ENCODE assay signal across 7 mouse cellular contexts in the genomic region with DNA sequence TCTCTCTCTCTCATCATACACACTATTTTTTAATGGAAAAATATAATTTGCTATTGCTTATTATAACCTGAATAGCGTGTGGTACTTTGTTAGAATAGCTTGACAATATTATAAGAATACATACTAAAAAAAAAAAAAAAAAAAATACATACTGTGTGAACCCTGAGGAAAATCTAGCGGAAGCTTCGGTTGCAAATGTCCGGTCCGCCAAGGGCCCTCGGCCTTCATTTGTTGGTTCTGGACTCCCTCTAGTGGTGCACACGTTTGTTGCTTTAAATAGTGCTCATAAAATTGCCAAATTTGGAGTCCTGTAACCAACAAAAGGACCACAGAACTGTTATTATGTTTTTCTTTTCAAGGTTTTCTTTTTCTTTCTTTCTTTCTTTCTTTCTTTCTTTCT. TPM values are rescaled to one million over a fixed set of nuclear protein-coding genes. Genes with fewer than 3 reads are reported as not detected.
DNase-seq lines count a peak whose midpoint lies in the region; ATAC-seq and TF ChIP-seq lines count a peak whose summit lies in the region.

No protein-coding gene starts in this region.

- peaks cover 6% of the 10 kb centered on the region; the same call in 1 of the 2 replicates for H3K27me3 ChIP-seq in embryonic facial prominence, embryonic 13.5 days

- WGBS in embryonic facial prominence, embryonic 13.5 days, result 0% methylated on average over 7 of the region's 7 CpGs

- H3K4me3 ChIP-seq in embryonic facial prominence, embryonic 13.5 days, result no peak overlapping the region
- peak overlapping the region; percentile 28 for H3K4me3 ChIP-seq in layer of hippocampus, adult 2 months

- no peak for ATAC-seq in embryonic facial prominence, embryonic 13.5 days (ENCODE audit: insufficient number of reproducible peaks, insufficient read depth, low FRiP score, low TSS enrichment, low read depth)

- no peak overlapping the region for H3K27ac ChIP-seq in embryonic facial prominence, embryonic 13.5 days
- no peak overlapping the region for H3K27ac ChIP-seq in layer of hippocampus, adult 2 months

- H3K36me3 ChIP-seq in embryonic facial prominence, embryonic 13.5 days, result peaks cover 15% of the 10 kb centered on the region

- H3K4me1 ChIP-seq in embryonic facial prominence, embryonic 13.5 days, result peaks cover 11% of the 10 kb centered on the region; the same call in 1 of the 2 replicates

- TF ChIP-seq CTCF in layer of hippocampus, adult 2 months (conservative IDR thresholded peaks at IDR 0.05), result peak; percentile 87

- peak; percentile 46 for DNase-seq in ES-CJ7 (ENCODE audit: low read depth, low spot score)
- peak; percentile 84 for DNase-seq in adrenal gland, postnatal 10 days
- peak; percentile 74 to 86 for DNase-seq in heart, adult 9 months (ENCODE audit: low spot score in 2 of 2)
- DNase-seq in layer of hippocampus, adult 2 months (ENCODE audit: low spot score in 2 of 2), result peak; percentile 87
- DNase-seq in lung, postnatal 10 days, result peak; percentile 92
- peak; percentile 91 for DNase-seq in right cerebral cortex, adult 2 months (ENCODE audit: low spot score in 2 of 2)

- H3K9me3 ChIP-seq in embryonic facial prominence, embryonic 13.5 days, result no peaks in the 10 kb centered on the region

- no peak overlapping the region for H3K9ac ChIP-seq in embryonic facial prominence, embryonic 13.5 days

- H3K4me2 ChIP-seq in embryonic facial prominence, embryonic 13.5 days, result 0 out of 2 replicates have a peak overlapping the region, but pooled peaks have one; percentile 20

RNA-seq across cellular contexts. Expression of a gene that starts 7.8 kb away (rescaled TPM):
- total RNA-seq in adrenal gland, postnatal 10 days (2021), result 1 to 10 TPM in 1 of 2 experiments, under 1 TPM in 1; 0.79 to 1.3 TPM
- polyA plus RNA-seq in embryonic facial prominence, embryonic 13.5 days (2015; fragmentation: Nextera tagmentation; extraction: Ambion mirVana), result 0.73 TPM in 1 of 2 replicates, not detected in the other
- total RNA-seq in layer of hippocampus, adult 2 months (2021), result 1 to 10 TPM in 1 of 2 experiments, not detected in 1; 1.1 TPM

RNA-seq across cellular contexts. Expression of a gene that starts 17.9 kb away (rescaled TPM):
- 10 to 100 TPM; 12.5 to 16.5 TPM for total RNA-seq in adrenal gland, postnatal 10 days (2021)
- polyA plus RNA-seq in embryonic facial prominence, embryonic 13.5 days (2015; fragmentation: Nextera tagmentation; extraction: Ambion mirVana), result 10.5 and 10.6 TPM in 2 replicates
- 10 to 100 TPM; 64.9 to 72.1 TPM for total RNA-seq in layer of hippocampus, adult 2 months (2021)
